Mouse (Mus musculus) olfactory bulb, adult 2 months (tissue): Measurements from ENCODE around the gene Kif21a.

Experiments used
- CTCF ChIP-seq: fragments of 200-500 bp; IDR thresholded peaks from 2 replicates; pipeline ENCODE4 v1.5.1; 2012; ENCODE audit warnings: low read depth, mild to moderate bottlenecking, low read length, moderate library complexity; ENCODE audit not compliant: insufficient read depth
- POLR2A ChIP-seq: fragments of 200-500 bp; IDR thresholded peaks from 2 replicates; pipeline ENCODE4 v1.6.1; 2012; ENCODE audit warnings: mild to moderate bottlenecking, low read depth, low read length, moderate library complexity; ENCODE audit not compliant: insufficient read depth

- TF ChIP-seq POLR2A (no peak), CTCF (no peak)
Measured at GRCm38 (mm10) chr15:90929043-90929442, 120.7 kb downstream of the Kif21a start.
